Mouse (Mus musculus) spleen, adult 2 months (tissue): ENCODE data around the gene Ptcd2. TPM values are rescaled to one million over a fixed set of nuclear protein-coding genes. Genes with fewer than 3 reads are reported as not detected.

ENCODE experiments used
- DNase-seq, 2 experiments: peaks; one replicate each; pipeline versions ENCODE4 v3.0.0 to v3.0.0-alpha.2; 2012 to 2021; ENCODE audit warnings: low spot score in 2 of 2, low read depth in 1 of 2
- H3K27ac ChIP-seq: fragments of 200-500 bp; 2 replicates; pipeline ENCODE4 v1.5.1; 2012; ENCODE audit warnings: low read length, inconsistent platforms; ENCODE audit not compliant: insufficient read depth
- H3K27me3 ChIP-seq: fragments of 200-500 bp; 2 replicates; pipeline ENCODE4 v1.6.1; 2012; ENCODE audit warnings: mild to moderate bottlenecking, moderate library complexity, low read length, inconsistent platforms; ENCODE audit not compliant: control insufficient read depth, insufficient read depth
- H3K36me3 ChIP-seq: fragments of 200-500 bp; 2 replicates; pipeline ENCODE4 v1.6.1; 2012; ENCODE audit warnings: mild to moderate bottlenecking, low read length, inconsistent platforms; ENCODE audit not compliant: control insufficient read depth, insufficient read depth
- H3K4me1 ChIP-seq: fragments of 200-500 bp; 2 replicates; pipeline ENCODE4 v1.6.1; 2011; ENCODE audit warnings: inconsistent platforms; ENCODE audit not compliant: control insufficient read depth, insufficient read depth, insufficient read length
- H3K4me3 ChIP-seq: fragments of 200-500 bp; 2 replicates; pipeline ENCODE4 v1.5.1; 2011; ENCODE audit warnings: mild to moderate bottlenecking, inconsistent platforms; ENCODE audit not compliant: insufficient read depth, insufficient read length; ENCODE audit errors: extremely low read depth
- CTCF ChIP-seq: fragments of 200-500 bp; IDR thresholded peaks from 2 replicates; pipeline ENCODE4 v1.5.1; 2011; ENCODE audit warnings: mild to moderate bottlenecking, inconsistent platforms; ENCODE audit not compliant: insufficient read depth, insufficient read length, insufficient replicate concordance; ENCODE audit errors: extremely low read depth
- POLR2A ChIP-seq: fragments of 200-500 bp; IDR thresholded peaks from 2 replicates; pipeline ENCODE4 v1.6.1; 2011; ENCODE audit warnings: low read depth, low read length, inconsistent platforms
- WGBS: fragments of 180-500 bp; shearing (Covaris S2); methylation state at CpG from one replicate; pipeline ENCODE4 v1.1.7; 2018; 5-methylcytosine and 5-hydroxymethylcytosine counted together
- polyA plus RNA-seq: library from polyadenylated mRNA; depleted of rRNA; stranded (reverse); fragments of >200 nt; gene quantifications from 2 replicates; pipeline ENCODE4 v1.2.3, GENCODE M21; 2012; rRNA removed

The Ptcd2 gene
- 12.1 and 12.3 TPM in 2 replicates for polyA plus RNA-seq

DNA sequence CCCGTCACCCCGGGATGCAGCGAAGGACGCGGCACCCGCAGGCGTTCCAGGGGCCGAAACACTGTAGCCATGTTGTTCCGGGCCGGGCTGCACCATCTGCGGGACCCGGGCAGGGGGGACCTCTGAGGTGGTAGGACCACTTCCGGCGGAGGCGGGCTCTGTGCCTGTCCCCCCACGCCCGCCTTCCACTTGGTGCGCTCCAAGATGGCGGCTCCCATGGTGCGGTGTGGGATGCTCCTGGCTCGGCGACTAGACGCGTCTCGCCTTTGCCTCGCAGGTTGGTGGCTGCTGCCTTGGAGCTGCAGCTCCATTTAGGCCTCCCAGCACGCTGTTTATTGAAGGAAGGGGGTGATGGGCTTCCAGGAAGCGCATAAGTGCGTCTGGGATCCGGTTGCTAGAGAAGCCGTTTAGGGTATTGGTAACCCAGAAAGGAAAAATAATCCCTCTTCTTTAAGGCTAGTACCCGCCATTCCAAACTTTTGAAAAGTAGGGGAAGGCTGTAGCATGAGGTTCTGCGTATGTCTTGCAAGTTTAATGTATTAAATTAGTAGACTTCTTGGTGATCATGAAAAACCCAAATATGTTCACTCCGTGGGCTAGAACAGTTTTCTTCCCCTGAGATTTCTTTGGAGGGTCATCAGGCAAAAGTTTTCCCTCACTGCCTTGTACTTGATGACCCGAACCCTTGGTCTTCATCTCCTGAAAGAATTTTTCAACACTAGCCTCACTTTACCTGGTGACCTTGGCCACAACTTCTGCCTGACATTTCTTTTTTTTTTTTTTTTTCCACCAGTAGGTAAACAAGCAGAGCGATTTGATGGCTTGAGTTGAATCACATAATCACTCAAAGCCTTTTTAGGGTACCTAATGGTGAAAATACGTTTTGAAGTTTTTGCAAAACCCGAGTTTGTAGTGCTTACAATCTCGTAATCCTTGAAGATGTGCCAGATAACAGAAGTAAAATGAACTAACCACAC lies at the start of gene Ptcd2, which contains the start of gene Mrps27:
Ptcd2 (minus strand) TSS at position 107 of the 977 bp plus-strand sequence.
Mrps27 (plus strand) TSS at position 188 of the 977 bp plus-strand sequence.
- Histone ChIP-seq H3K4me3 (peak within 1 kb of the TSS; percentile 94), H3K4me1 (no peaks in the 10 kb centered on the region), H3K27ac (peak within 1 kb of the TSS; percentile 81), H3K27me3 (no peaks in the 10 kb centered on the region), H3K36me3 (peaks cover 9% of the 10 kb centered on the region)
- DNase-seq, result peak; percentile 85 to 98
- WGBS, result 2% methylated on average over 39 of the region's 39 CpGs
- no peak for TF ChIP-seq CTCF
- TF ChIP-seq POLR2A, result peak; percentile 56

DNA sequence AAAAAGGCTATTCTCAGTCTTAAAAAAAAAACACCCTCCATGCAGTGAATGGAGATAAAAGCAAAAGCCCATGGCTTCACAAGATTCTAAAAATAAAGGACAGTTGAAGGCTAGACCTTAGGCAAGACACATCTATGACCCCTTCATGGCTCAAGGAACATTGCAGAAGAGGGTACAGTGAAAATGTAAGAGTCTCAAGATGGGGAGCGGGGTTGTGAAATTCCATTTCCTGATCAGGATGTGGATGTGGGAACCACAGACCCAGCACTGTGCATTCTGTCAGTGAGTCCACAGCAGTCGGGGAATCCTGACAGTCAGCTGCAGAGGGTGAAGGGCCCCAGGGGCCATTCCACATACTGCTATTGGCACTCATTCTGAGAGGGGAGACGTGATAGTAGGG lies 48.6 kb upstream of the Ptcd2 start:
- Histone ChIP-seq H3K4me1 (0 out of 2 replicates have a peak, but pooled peaks cover 2% of the 10 kb centered on the region), H3K27me3 (no peaks in the 10 kb centered on the region), H3K27ac (no peak overlapping the region), H3K36me3 (no peaks in the 10 kb centered on the region), H3K4me3 (no peak overlapping the region)
- WGBS, result 85% methylated on average over 3 of the region's 3 CpGs
- no peak for TF ChIP-seq CTCF
- TF ChIP-seq POLR2A, result no peak
- DNase-seq, result no peak

- no peak overlapping the region for H3K4me3 ChIP-seq
- H3K4me1 ChIP-seq, result 0 out of 2 replicates have a peak, but pooled peaks cover 2% of the 10 kb centered on the region
- no peak for TF ChIP-seq POLR2A
- no peak for TF ChIP-seq CTCF
- WGBS, result 99% methylated on average over 3 of the region's 3 CpGs
- no peak overlapping the region for H3K27ac ChIP-seq
- no peaks in the 10 kb centered on the region for H3K36me3 ChIP-seq
- no peaks in the 10 kb centered on the region for H3K27me3 ChIP-seq
- DNase-seq, result no peak
These were observed 46.9 kb upstream of the Ptcd2 start for GRCm38 (mm10) chr13:99391417-99391816.

DNA sequence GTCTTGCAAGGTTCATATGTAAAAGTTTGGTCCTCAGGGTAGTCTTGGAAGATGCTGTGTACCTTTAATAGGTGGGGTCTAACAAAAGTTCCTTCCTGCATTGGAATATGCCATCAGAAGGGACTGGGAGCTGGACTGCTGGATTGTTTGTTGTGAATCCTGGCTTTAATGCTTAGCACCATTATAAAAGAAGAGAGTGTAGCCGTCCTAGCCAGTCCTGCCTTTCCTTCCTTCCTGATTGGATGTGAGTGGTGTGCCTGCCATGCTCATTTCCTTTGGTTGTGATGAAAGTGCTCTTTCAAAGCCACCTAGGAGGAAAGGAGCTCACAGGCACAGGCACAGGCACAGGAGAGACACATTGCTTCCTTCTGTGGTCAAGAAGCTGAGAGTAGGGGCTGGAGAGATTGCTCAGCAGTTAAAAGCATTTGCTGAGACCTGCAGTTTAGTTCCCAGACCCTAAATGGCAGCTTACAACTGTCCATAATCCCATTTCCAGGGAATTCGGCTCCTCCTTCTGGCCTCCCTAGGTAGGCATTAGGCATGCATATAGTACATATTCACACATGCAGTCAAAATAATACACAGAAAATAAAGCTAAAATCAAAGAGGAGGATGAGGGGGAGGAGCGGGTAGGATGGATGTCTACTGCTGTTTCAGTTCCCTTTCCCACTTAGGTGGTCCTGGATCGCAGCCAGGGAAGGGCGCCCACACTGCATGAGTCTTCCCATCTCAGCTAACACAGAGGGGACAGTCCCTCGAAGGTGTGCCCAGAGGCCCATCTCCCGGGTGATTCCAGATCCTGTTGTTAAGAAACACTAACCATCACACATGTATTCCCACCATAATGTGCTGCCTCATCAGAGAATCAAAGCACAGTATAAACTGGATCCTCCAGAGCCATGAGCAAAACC lies 43.7 kb upstream of the Ptcd2 start:
- H3K27ac ChIP-seq, result no peak overlapping the region
- TF ChIP-seq POLR2A, result no peak
- no peak for TF ChIP-seq CTCF
- DNase-seq, result no peak
- no peak overlapping the region for H3K4me3 ChIP-seq
- 66% methylated on average over 7 of the region's 7 CpGs for WGBS
- H3K27me3 ChIP-seq, result no peaks in the 10 kb centered on the region
- H3K36me3 ChIP-seq, result no peaks in the 10 kb centered on the region
- 0 out of 2 replicates have a peak, but pooled peaks cover 2% of the 10 kb centered on the region for H3K4me1 ChIP-seq

DNA sequence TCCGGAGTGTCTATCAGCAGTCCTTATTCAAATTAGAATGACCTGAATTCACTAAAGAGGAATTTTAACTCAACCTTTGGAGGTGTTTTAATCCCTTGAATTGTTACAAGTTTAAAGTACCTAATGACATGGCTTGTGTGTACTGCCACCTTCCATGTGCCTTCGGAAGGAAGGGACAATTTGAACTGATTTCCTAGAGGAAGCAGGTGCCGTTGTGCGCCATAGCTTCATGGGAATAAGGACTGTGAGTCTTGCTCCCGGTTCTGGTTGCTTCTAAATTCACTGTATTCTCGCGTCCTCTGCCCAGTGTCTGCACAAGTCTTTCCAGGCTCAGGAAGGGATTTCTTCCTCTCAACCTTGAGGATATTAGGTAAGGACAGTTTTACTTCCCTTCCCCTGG lies 41.8 kb upstream of the Ptcd2 start:
- H3K27me3 ChIP-seq, result no peaks in the 10 kb centered on the region

GRCm38 (mm10) chr13:99385911-99386310 lies 41.4 kb upstream of the Ptcd2 start:
- Histone ChIP-seq H3K27me3 (no peaks in the 10 kb centered on the region), H3K4me1 (0 out of 2 replicates have a peak, but pooled peaks cover 2% of the 10 kb centered on the region), H3K36me3 (no peaks in the 10 kb centered on the region; the same call in 1 of the 2 replicates), H3K27ac (no peak overlapping the region), H3K4me3 (no peak overlapping the region)
- no peak for DNase-seq
- 98% methylated on average over 6 of the region's 6 CpGs for WGBS
- TF ChIP-seq CTCF (no peak), POLR2A (no peak)

More for the DNA sequence above, 41.8 kb upstream of the Ptcd2 start:
- Histone ChIP-seq H3K4me1 (0 out of 2 replicates have a peak, but pooled peaks cover 2% of the 10 kb centered on the region), H3K4me3 (no peak overlapping the region), H3K27ac (no peak overlapping the region), H3K36me3 (no peaks in the 10 kb centered on the region; the same call in 1 of the 2 replicates)
- no peak for DNase-seq
- WGBS, result 89% methylated on average over 7 of the region's 7 CpGs
- no peak for TF ChIP-seq CTCF
- TF ChIP-seq POLR2A, result no peak
